32 mouse cellular contexts compared by ENCODE assay signal in genomic region chr1:73026157-73026556, GRCm38 (mm10). TPM values are rescaled to one million over a fixed set of nuclear protein-coding genes. Genes with fewer than 3 reads are reported as not detected.
DNase-seq lines count a peak whose midpoint lies in the region; ATAC-seq and TF ChIP-seq lines count a peak whose summit lies in the region.
"Had no signal": no experiment of that assay in that cellular context is flagged by ENCODE, and none has a peak within 500 bp of the region (broad histone marks: within the 10 kb centered on the region; RNA-seq: fewer than 3 reads in every experiment).

No protein-coding gene starts in this region.

- H3K4me3 ChIP-seq in lung, embryonic 15.5 days, result no peak overlapping the region
- H3K4me3 ChIP-seq in liver, embryonic 14.5 days (ENCODE audit: insufficient read depth in 1 of 2, low read depth in 2 of 2, low read length in 2 of 2), result no peak overlapping the region
- H3K4me3 ChIP-seq in stomach, postnatal 0 days (ENCODE audit: low read depth, low read length), result no peak overlapping the region
- H3K4me3 ChIP-seq: forebrain, embryonic 10.5 days; forebrain, embryonic 13.5 days; hindbrain, embryonic 10.5 days; hindbrain, embryonic 13.5 days had no signal

- TF ChIP-seq EP300 in liver, embryonic 14.5 days (IDR thresholded peaks at IDR 0.05; ENCODE audit: low read depth), result no peak
- no peak for TF ChIP-seq EP300 in stomach, postnatal 0 days (optimal IDR thresholded peaks at IDR 0.05)

- WGBS in lung, embryonic 15.5 days, result 83% methylated on average over 3 of the region's 3 CpGs
- WGBS in liver, embryonic 14.5 days (ENCODE audit: insufficient replicate concordance), result 55% methylated on average over 3 of the region's 3 CpGs
- WGBS in stomach, postnatal 0 days, result 86% methylated on average over 3 of the region's 3 CpGs

- H3K36me3 ChIP-seq in lung, embryonic 15.5 days, result no peaks in the 10 kb centered on the region
- no peaks in the 10 kb centered on the region for H3K36me3 ChIP-seq in liver, embryonic 14.5 days (replicated peaks; ENCODE audit: control insufficient read depth, insufficient read depth, low read depth)
- H3K36me3 ChIP-seq in stomach, postnatal 0 days (ENCODE audit: control insufficient read depth, insufficient read depth, low read length), result no peaks in the 10 kb centered on the region
- H3K36me3 ChIP-seq: forebrain, embryonic 10.5 days; hindbrain, embryonic 10.5 days; hindbrain, embryonic 13.5 days had no signal

- no peak for ATAC-seq in lung, embryonic 15.5 days (ENCODE audit: borderline replicate concordance, extremely low read depth, low FRiP score, low TSS enrichment)
- peak; percentile 35; the same call in 1 of the 2 replicates for ATAC-seq in liver, embryonic 14.5 days (ENCODE audit: insufficient read depth)
- ATAC-seq in stomach, postnatal 0 days (ENCODE audit: low FRiP score, low TSS enrichment), result no peak
- ATAC-seq: activated CD4-positive, CD25-positive, alpha-beta regulatory T cell, adult 4 months; forebrain, embryonic 13.5 days; forebrain, embryonic 16.5 days had no signal

- H3K27me3 ChIP-seq in lung, embryonic 15.5 days, result no peaks in the 10 kb centered on the region
- H3K27me3 ChIP-seq in liver, embryonic 14.5 days (ENCODE audit: control insufficient read depth, insufficient read depth, low read length), result no peaks in the 10 kb centered on the region
- no peaks in the 10 kb centered on the region for H3K27me3 ChIP-seq in stomach, postnatal 0 days (ENCODE audit: control insufficient read depth, insufficient read depth, low read length)
- H3K27me3 ChIP-seq: forebrain, embryonic 13.5 days; hindbrain, embryonic 13.5 days had no signal

- no peaks in the 10 kb centered on the region for H3K4me1 ChIP-seq in lung, embryonic 15.5 days
- peaks cover 14 to 19% of the 10 kb centered on the region in 2 experiments for H3K4me1 ChIP-seq in liver, embryonic 14.5 days (replicated peaks; ENCODE audit: control insufficient read depth in 2 of 2, insufficient read depth in 2 of 2, low read length in 1 of 2)
- H3K4me1 ChIP-seq in stomach, postnatal 0 days (replicated peaks; ENCODE audit: control insufficient read depth, insufficient read depth), result no peaks in the 10 kb centered on the region
- H3K4me1 ChIP-seq: forebrain, embryonic 13.5 days; hindbrain, embryonic 10.5 days; hindbrain, embryonic 13.5 days had no signal

- TF ChIP-seq CTCF in liver, embryonic 14.5 days (IDR thresholded peaks at IDR 0.05; ENCODE audit: low read depth), result no peak
- no peak for TF ChIP-seq CTCF in stomach, postnatal 0 days (IDR thresholded peaks at IDR 0.05; ENCODE audit: low read depth)

- DNase-seq in heart, adult 11 months, result peak; percentile 33
- no peak for DNase-seq in heart, postnatal 36 days
- no peak for DNase-seq in lung, postnatal 36 days
- no peak for DNase-seq in liver, embryonic 14.5 days (ENCODE audit: low read depth in 3 of 3, low spot score in 3 of 3)
- DNase-seq in stomach, postnatal 0 days (ENCODE audit: low spot score), result no peak
- DNase-seq in layer of hippocampus, postnatal 25 days (ENCODE audit: extremely low spot score in 1 of 2, low spot score in 1 of 2), result no peak
- DNase-seq in thymus, postnatal 4 days, result no peak
- DNase-seq: adrenal gland, adult 8-10 months; adrenal gland, postnatal 25 days; cerebellum, adult 18-20 months; cerebellum, adult 9-10 months; cerebellum, postnatal 14 days; gastrocnemius, postnatal 10 days; gastrocnemius, postnatal 36 days had no signal

- H3K27ac ChIP-seq in lung, embryonic 15.5 days, result peak overlapping the region; percentile 12; the same call in 1 of the 2 replicates
- no peak overlapping the region for H3K27ac ChIP-seq in liver, embryonic 14.5 days
- peak overlapping the region; percentile 53; the same call in 1 of the 2 replicates for H3K27ac ChIP-seq in stomach, postnatal 0 days (replicated peaks)
- H3K27ac ChIP-seq: forebrain, embryonic 10.5 days; forebrain, embryonic 13.5 days; hindbrain, embryonic 10.5 days; hindbrain, embryonic 13.5 days had no signal

- no peaks in the 10 kb centered on the region for H3K9me3 ChIP-seq in lung, embryonic 15.5 days
- no peaks in the 10 kb centered on the region for H3K9me3 ChIP-seq in liver, embryonic 14.5 days (ENCODE audit: control insufficient read depth, low read length)
- no peaks in the 10 kb centered on the region for H3K9me3 ChIP-seq in stomach, postnatal 0 days (ENCODE audit: control insufficient read depth, low read length)
- H3K9me3 ChIP-seq: forebrain, embryonic 10.5 days; forebrain, embryonic 13.5 days; hindbrain, embryonic 10.5 days; hindbrain, embryonic 13.5 days had no signal

- H3K9ac ChIP-seq in lung, embryonic 15.5 days, result no peak overlapping the region
- H3K9ac ChIP-seq in liver, embryonic 14.5 days (replicated peaks), result no peak overlapping the region
- H3K9ac ChIP-seq in stomach, postnatal 0 days (ENCODE audit: low read length), result no peak overlapping the region
- H3K9ac ChIP-seq: forebrain, embryonic 13.5 days; hindbrain, embryonic 13.5 days had no signal

- intact Hi-C loops in heart, postnatal 36 days (cut with DNase I), result no loop called here

- H3K4me2 ChIP-seq in lung, embryonic 15.5 days, result no peak overlapping the region
- no peak overlapping the region for H3K4me2 ChIP-seq in liver, embryonic 14.5 days (ENCODE audit: low read depth)
- H3K4me2 ChIP-seq in stomach, postnatal 0 days (replicated peaks; ENCODE audit: low read depth), result no peak overlapping the region
- H3K4me2 ChIP-seq: forebrain, embryonic 13.5 days; heart, embryonic 11.5 days; hindbrain, embryonic 13.5 days had no signal

RNA-seq across cellular contexts. Expression of gene Tnp1, which starts 10.4 kb away (rescaled TPM):
- not detected for total RNA-seq in heart, postnatal 36 days (2021)
- polyA plus RNA-seq in lung, embryonic 15.5 days (2015; fragmentation: Nextera tagmentation; extraction: Ambion mirVana), result not detected in 2 replicates
- polyA plus RNA-seq in liver, embryonic 14.5 days (2012; rRNA removed), result not detected in 2 replicates
- not detected in 2 replicates for polyA plus RNA-seq in liver, embryonic 14.5 days (2014; fragmentation: Nextera tagmentation; extraction: Ambion mirVana)
- not detected in 2 replicates for polyA plus RNA-seq in stomach, postnatal 0 days (2015; fragmentation: Nextera tagmentation; extraction: Ambion mirVana)
- total RNA-seq in layer of hippocampus, postnatal 25 days (2021), result not detected
- total RNA-seq: adrenal gland, adult 8-10 months; adrenal gland, postnatal 25 days; ES-E14; gastrocnemius, adult 18-20 months; gastrocnemius, postnatal 10 days; gastrocnemius, postnatal 36 days; granulocyte monocyte progenitor cell, adult 5-6 weeks; heart, adult 8-10 months; heart, postnatal 25 days had no signal
- polyA plus RNA-seq: activated CD4-positive, CD25-positive, alpha-beta regulatory T cell, adult 4 months; brain, embryonic 14.5 days; embryonic facial prominence, embryonic 11.5 days; embryonic facial prominence, embryonic 14.5 days; forebrain, embryonic 10.5 days; forebrain, embryonic 13.5 days; forebrain, embryonic 16.5 days; heart, embryonic 11.5 days; heart, embryonic 14.5 days; heart, postnatal 0 days; hindbrain, embryonic 10.5 days; hindbrain, embryonic 13.5 days had no signal
